Mouse (Mus musculus) adrenal gland, postnatal 14 days (tissue): ENCODE measurements around the gene Mplkip. TPM values are rescaled to one million over a fixed set of nuclear protein-coding genes. Genes with fewer than 3 reads are reported as not detected.

Source experiments
- DNase-seq: peaks from one replicate; pipeline ENCODE4 v3.0.0; 2021; ENCODE audit warnings: mixed read lengths
- long read RNA-seq, 2 experiments: library from polyadenylated mRNA; stranded (forward); transcript quantifications; one replicate each; pipeline ENCODE4 v2.0.0; 2021
- total RNA-seq: library from RNA; stranded (reverse); gene quantifications from 2 replicates; pipeline ENCODE4 v1.2.3, GENCODE M21; 2021

Gene Mplkip
- 21.9 and 25.4 TPM in 2 replicates for total RNA-seq
- long read RNA-seq, experiment 1, full-length matches to known transcripts, result 42 of 42 reads
- long read RNA-seq, experiment 1, partial matches to known transcripts, result 0 of 42 reads
- long read RNA-seq, experiment 1, other reads (novel, unspliced or antisense), result 0 of 42 reads
- long read RNA-seq, experiment 2, full-length matches to known transcripts, result 32 of 32 reads
- long read RNA-seq, experiment 2, partial matches to known transcripts, result 0 of 32 reads
- long read RNA-seq, experiment 2, other reads (novel, unspliced or antisense), result 0 of 32 reads

DNA sequence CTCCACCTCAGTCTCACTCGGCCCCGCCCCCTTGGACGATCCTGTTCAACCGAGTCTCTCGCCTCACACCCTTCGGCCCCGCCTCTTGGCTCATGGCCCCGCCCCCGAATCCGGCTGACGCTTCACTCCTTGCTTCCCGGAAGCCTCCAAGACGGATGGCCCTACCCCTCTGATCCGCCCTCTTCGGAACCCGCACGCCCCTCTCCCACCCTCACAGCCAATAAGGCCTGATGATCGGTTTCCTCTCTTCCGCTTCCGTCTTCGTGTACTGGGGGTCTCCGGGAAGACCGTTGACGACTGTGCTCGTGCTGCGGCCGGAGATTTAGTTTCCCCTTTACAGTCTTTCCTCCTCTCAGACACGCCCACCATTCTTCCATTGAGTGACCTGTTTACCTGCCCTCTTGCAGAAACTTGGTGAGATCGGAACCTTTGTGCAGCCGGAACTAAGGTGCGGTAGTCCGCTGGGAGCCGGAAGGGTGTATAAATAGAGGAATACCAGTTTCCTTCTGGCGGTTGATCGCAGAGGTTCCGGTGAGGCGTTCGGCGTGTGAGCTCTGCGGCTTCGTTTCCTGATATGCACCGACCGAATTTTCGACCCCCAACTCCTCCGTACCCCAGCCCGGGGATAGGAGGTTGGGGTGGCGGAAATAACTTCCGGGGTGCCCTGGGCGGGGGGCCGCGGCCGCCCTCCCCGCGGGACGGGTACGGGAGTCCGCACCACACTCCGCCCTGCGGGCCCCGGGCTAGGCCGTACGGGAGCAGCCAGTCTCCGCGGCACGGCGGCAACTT lies at the start of gene Mplkip, which contains the start of gene Sugct:
Gene Mplkip (plus strand): TSS at position 282 of the 789 bp plus-strand sequence.
Gene Sugct (minus strand): TSS at position 643 of the 789 bp plus-strand sequence.
- DNase-seq, result peak; percentile 100

- DNase-seq, result no peak
These were observed 27.6 kb upstream of the Mplkip start for GRCm38 (mm10) chr13:17667380-17667779.

DNA sequence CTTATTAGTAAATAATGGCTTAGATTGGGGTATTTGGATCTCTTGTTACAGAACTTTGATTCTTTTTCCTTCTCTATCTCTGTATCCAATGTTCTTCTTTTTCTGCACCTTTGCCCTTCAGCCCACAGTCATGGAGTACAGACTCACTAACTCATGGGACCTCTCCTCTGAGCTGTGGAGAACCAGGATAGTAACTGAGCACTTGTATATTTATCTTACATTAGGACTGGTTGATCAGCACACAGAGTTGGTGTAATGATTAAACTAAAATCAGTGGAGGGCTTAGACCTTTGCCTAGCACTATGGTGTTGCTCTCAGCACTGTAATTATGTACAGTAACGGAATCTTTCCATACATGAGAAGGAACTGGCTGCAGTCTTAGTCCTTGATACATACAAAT lies 23.9 kb upstream of the Mplkip start:
- no peak for DNase-seq

GRCm38 (mm10) chr13:17689461-17689860 lies 5.5 kb upstream of the Mplkip start:
- DNase-seq, result no peak

DNA sequence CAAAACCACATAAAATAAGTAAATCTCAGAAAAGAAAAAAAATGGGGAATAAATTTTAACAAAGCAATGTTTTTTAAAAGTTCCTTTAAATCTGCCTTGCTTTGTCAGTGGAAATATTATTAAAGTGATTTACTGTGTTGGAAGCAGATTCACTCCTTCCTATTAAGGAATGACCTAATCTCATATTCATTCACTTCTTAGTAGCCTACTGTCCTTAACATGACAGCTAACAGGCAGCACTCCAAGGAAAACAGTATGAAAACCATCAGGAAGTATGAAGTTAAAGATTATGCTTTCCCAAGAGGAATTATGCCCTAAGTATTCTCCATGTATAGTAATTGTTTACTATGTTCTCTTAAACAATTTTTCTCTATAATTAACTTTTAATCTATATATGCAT lies 4.3 kb upstream of the Mplkip start:
- DNase-seq, result no peak

- DNase-seq, result no peak
These were observed 3.6 kb upstream of the Mplkip start for GRCm38 (mm10) chr13:17691436-17691835.

DNA sequence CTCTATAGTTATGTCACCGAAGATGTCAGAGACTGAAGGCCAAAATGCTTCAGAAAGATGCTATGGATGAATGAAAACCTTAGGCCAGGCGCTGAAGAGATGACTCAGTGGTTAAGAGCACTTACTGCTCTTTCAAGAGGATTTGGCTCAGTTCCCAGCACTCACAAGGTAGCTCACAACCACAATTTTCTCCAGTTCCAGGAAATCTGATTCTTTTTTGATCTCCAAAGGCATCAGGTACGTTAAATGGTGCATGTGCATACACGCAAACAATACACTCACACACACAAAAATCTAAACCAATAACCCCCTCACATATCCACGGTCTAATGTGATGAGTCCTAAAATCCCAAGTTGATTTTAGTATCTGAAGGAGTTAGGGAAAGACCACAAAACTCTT lies 1.2 kb upstream of the Mplkip start:
- peak; percentile 13 for DNase-seq

DNA sequence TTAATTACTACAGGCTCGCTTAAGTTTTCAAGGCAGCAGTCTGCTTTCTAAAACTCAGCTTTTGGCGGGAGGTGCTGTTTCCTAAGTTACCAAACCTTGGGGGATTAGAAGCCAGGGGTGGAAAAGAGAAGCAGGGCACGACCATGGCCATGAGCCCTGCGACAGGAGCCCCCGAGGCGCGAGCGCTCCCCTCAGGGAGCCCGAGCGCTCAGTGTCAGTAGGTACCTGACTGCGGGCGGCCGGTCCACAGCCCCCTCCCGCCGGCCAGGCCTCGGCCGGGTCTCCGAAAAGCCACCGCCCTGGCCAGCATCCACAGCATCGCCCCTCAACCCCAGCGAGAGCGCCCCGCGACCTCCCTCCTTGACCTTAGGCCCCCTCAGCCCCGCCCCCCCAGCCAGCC lies 578 bp upstream of the Mplkip start:
- no peak for DNase-seq

DNA sequence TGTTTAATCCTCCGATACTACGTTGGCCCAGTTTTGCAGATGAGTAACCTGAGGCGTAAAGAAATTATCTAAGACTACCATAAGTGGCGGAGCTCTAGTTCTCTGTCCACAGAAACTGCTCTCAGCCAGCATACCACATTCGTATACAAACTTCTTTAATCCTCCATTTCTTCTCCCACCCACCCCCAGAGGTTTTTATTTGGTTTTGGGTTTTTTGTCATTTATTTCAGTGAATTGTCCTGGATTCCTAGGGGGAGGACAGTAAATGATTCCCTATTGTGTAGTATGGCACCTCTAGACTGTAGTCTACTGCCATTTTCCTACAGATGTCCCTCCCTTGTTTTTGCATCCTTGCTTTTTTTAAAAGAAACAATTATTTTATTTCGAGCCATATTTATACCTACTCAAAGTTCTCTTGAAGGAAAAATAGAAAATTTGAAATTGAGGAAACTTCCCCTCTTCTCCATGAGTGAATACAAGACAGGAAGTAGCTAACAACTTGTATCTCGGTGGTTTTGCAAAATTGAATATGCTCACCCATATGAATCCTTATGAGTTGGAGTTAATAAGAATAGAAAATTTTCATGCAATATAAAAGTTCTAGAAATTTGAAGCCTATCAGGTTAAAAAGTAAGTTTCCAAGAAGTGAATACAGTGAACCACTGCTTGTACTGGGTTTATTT lies 1.0 kb downstream of the Mplkip start:
- DNase-seq, result no peak

DNA sequence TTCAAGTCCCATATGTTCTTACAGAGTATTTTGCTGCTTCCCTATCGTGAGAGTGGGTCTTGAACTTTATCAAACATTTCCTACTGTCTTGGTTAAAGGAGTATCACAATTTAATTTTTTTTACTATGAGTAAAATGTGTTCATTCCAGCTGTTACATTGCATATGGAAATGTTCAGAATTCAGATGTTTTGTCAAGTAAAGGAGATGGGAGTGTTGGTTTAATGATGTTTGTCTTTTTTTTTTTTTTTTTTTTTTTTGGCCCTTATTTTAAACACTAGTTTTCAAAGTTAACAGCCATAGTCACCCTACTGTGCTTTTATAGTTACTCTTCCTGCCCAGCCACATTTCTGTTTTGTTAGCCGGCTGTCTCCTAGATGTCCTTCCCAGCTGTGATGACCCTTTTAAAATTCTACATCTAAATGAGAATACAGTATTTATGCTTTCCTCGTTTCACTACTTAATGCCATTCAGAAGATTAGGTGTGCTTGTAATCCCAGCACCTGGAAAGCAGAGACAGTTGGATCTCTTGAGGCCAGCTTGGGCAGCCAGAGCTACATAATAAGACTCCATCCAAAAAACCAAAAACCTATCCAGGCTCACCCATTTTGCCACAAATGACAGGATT lies 5.2 kb downstream of the Mplkip start:
- no peak for DNase-seq

DNA sequence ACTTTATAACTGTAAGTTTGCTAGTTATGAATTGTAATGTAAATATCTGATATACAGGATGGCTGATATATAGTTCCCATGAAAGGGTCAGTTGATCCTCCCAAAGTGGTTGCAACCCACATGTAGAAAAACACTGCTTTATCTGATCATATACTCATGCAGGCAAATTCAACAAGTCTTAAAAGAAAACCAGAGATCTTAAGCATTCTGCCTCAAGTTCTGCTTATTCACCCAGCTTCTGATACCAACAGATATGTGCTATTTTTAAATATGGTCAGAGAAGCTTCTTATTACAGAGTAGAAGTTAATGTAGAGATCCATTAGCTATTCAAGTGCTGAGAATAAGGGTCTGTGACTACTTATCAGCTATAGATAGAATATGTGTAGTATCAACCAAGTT lies 6.3 kb downstream of the Mplkip start:
- no peak for DNase-seq

DNA sequence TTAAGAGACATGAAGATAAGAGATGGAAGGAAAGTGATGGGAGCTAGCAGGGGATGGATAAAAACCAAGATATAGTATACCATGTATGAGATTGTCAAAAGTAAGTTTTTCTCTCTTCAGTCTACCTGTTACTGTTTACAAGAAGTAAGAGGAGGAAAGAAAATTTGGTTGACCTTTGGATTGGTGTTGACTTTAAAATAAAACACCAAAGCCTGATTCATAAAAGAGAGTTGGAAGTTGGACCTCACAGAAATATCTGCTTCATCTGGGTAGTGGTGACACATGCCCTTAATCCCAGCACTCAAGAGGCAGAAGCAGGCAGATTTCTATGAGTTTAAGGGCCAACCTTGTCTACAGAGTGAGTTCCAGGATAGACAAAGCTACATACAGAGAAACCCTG lies 7.3 kb downstream of the Mplkip start:
- no peak for DNase-seq

DNA sequence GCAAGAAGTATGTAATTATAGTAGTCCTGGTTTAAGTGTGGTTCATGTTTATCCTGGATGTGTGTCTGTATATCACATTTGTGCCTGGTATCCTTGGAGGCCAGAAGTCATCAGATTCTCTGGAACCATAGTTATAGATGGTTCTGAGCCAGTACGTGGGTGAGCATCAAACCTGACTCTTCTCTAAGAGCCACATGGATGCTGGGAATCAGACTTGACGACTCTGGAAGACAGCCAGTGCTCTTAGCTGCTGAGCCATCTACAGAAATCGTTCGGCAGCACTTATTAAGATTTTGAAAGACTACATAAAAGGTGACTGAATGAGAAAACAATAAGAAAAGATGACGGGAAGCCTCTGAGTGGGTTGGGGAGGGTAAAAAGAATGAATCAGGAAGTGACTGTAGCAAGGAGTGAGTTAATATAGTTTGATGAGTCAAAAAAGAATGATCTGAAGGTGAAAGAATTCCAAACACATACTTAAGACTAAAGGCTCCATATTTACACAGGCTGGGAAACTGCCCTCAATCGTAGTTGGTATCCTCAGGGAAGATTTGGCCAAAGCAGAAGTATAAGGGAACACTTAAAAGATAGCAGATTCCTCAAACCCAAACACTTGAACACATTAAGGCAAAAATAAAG lies 10.3 kb downstream of the Mplkip start:
- DNase-seq, result no peak

- DNase-seq, result no peak
These were observed 13.9 kb downstream of the Mplkip start for GRCm38 (mm10) chr13:17708784-17709311.

GRCm38 (mm10) chr13:17717357-17717756 lies 22.4 kb downstream of the Mplkip start:
- no peak for DNase-seq

- no peak for DNase-seq
These were observed 32.9 kb downstream of the Mplkip start for GRCm38 (mm10) chr13:17727922-17728321.

GRCm38 (mm10) chr13:17728798-17729197 lies 33.8 kb downstream of the Mplkip start:
- DNase-seq, result no peak
